Mouse (Mus musculus): ENCODE data around the gene Ttc9.

Gene Ttc9

DNA sequence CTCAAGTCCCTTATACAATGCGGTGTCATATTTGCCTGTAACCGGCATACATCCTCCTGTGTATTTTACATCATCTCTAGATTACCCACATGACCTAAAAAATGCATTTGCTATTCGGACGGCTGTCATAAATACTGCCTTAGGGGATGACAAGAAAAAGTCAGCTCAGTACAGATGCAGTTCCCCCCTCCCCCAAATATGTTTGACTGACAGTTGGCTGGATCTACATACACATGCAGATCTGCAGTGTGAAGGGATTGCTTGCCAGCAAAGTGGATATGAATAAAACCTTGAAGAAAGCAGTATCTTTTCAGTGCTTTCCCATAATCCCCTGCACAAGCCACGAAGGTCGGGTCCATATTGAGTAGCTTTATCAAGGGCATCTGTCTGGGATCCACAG, 15.8 kb downstream of the Ttc9 start:
- in situ Hi-C loops (cut with MboI; ENCODE audit: unreplicated experiment in 2 of 2): no loop called here

DNA sequence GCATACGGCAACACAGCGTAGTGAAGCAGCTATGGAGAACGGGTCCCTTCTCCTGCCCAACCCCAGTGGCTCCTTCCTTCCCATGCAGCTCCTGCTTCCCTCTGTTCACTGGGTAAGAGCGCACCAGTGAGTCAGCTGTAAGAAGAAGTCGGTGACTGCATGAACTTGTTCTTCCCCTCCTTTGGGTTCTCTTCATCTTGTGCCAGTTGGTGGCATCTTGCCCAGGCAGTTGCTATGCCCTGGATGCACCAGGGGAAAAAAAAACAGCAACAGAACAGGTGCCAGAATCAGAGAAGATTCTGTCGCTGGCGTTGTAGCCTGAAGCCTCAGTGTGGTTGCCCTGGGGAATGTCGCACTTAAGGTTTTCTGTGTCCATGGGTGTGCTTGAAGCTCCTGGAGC, 22.3 kb downstream of the Ttc9 start:
- in situ Hi-C loops (cut with MboI; ENCODE audit: unreplicated experiment in 2 of 2): no loop called here

DNA sequence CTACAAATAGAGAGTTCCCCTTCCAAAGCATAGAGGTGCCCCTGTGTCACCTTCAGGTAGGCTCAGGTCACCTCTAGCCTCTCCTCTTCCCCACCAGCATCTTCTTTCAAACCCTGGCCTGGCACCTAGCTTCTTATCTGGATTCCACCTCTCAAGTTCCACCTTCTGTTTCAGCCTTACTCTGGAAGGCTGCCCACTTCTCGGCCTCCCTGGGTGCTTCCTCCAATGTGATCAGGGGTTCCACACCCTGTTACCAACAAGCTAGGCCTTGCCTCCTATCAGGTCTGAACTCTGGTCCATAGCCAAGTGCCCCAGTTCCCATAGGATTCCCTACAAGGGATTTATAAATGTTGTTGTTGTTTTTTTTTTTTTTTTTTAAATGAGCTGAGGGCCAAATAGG, 26.3 kb downstream of the Ttc9 start:
- in situ Hi-C loops (cut with MboI; ENCODE audit: unreplicated experiment in 2 of 2): no loop called here

GRCm38 (mm10) chr12:81658086-81658485, 27.0 kb downstream of the Ttc9 start:
- in situ Hi-C loops (cut with MboI; ENCODE audit: unreplicated experiment in 2 of 2): no loop called here

DNA sequence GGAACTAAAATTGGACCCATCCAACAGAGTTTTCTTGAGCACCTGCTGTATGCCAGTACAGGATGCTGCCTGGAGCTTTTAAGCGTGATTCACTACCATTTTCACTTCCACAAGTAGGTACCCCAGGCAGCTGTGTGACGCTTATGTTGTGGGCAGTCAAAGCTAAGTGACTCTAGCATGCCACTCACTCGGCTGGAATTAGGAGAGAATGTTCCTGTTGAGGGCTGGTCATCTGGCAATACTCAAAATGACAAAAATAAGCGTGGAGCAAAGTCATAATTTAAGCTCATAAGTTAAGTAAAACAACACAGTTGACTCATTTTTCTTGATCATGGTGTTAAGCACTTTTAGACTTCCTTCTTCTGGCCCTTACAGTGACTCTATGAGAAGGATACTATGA, 31.0 kb downstream of the Ttc9 start:
- in situ Hi-C loops (cut with MboI; ENCODE audit: unreplicated experiment in 2 of 2): no loop called here

DNA sequence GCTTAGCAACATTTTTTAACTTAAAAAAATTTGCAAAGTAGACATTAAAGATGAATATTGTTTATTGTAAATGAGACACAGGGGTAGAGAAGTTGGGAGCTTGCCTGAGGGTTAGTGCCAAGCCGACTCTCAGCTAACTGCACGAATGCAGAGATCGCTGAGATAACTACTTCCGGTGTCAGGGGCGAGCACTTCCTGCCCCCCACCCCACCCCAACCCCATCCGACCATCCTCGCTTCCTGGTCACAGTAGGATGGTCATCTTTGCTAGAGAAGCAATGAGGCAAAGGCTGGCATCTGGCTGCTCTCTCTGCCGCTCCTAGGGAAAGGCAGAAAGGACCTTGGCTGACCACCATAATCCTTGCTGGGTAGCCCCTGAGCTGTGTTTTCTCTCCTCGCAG, 32.1 kb downstream of the Ttc9 start:
- in situ Hi-C loops (cut with MboI; ENCODE audit: unreplicated experiment in 2 of 2): no loop called here

GRCm38 (mm10) chr12:81663906-81664305, 32.9 kb downstream of the Ttc9 start:
- in situ Hi-C loops (cut with MboI; ENCODE audit: unreplicated experiment in 2 of 2): no loop called here

DNA sequence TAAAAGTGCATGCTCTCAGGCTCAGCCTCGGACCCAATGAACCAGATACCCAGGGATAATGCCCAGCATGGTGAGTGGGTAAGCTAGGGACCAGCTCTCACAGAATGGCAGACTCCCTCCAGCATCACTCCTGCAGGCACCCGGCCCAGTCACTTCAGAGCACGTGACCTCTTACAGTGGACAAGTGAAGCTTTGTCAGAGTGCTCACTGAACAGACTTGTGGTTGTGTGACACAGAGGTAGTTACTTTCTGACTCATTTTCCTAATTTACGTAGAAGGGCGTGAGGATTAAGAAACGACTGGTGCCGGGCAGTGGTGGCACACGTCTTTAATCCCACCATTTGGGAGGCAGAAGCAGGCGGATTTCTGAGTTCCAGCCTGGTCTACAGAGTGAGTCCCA, 37.4 kb downstream of the Ttc9 start:
- in situ Hi-C loops (cut with MboI; ENCODE audit: unreplicated experiment in 2 of 2): no loop called here

GRCm38 (mm10) chr12:81675557-81675956, 44.5 kb downstream of the Ttc9 start:
- in situ Hi-C loops (cut with MboI; ENCODE audit: unreplicated experiment in 2 of 2): no loop called here

DNA sequence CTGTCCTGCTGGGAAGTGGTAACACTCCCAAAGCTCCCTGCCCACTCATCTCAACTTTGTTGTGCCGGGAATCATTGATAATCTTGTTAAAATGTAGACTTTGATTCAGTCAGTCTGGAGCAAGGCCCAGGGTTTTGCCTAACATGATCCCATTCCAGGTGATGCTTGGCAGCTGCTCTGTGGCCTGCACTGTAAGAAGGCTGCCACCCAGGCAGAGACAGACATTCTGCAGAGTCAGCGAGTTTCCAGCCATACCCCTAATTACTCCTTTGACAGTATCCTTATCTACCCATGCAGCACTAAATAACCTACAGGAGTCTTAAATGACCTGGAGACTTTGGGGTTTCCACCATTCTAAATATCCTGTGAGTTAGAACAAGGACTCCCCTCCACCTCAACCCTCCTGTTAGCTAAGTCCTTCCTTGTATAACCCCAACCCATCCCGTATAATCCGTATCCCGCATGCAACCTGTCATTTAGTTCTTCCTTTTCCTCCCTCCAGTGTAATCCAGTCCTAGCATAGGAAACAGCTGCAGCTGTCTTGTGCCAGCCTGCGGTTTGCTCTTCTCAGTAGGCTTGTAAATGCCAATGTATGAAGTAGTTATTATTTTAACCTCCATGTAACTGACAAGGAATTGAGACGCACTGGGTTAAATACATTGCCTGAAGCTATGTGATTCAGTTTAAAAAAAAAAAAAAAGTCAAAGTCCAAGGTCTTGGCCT, 48.9 kb downstream of the Ttc9 start:
- in situ Hi-C loops (cut with MboI; ENCODE audit: unreplicated experiment in 2 of 2): no loop called here

- in situ Hi-C loops (cut with MboI; ENCODE audit: unreplicated experiment in 2 of 2): no loop called here
Measured at GRCm38 (mm10) chr12:81683395-81683794, 52.3 kb downstream of the Ttc9 start.

DNA sequence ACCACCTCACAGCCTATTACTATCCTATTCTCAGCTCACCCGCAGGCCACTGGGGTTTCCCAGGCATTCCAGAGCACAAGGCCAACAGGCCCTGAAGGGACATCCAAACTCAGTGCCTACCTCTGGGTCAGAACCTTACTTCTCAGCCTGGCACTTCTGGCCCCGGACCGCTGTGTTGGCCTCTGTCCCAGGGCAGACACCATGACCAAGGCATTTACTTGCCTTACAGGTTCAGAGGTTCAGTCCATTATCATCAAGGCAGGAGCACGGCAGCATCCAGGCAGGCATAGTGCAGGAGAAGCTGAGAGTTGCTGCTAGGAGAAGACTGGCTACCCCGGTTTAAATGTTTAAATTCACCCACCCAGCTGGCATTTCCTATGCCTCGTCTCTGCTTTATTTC, 53.0 kb downstream of the Ttc9 start:
- in situ Hi-C loops (cut with MboI; ENCODE audit: unreplicated experiment in 2 of 2): no loop called here

DNA sequence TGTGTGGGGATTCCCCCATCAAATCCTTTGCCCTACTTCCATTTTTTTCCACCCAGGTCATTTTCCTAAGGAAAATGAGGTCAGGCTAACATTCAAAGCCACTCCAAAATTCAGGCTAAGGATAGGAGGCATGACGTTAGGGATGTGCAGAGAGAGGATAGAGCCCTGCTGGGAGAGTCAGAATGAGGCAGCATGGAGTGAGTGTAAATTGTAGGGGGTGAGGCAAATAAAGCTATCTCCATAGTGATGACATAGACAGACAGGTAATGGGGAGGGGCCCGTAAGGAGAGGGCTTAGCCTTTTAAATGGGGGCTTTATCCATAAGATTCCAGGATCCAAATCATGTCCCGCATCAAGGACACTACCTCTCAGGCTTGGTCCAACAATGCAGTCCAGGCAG, 54.9 kb downstream of the Ttc9 start:
- in situ Hi-C loops (cut with MboI; ENCODE audit: unreplicated experiment in 2 of 2): no loop called here

DNA sequence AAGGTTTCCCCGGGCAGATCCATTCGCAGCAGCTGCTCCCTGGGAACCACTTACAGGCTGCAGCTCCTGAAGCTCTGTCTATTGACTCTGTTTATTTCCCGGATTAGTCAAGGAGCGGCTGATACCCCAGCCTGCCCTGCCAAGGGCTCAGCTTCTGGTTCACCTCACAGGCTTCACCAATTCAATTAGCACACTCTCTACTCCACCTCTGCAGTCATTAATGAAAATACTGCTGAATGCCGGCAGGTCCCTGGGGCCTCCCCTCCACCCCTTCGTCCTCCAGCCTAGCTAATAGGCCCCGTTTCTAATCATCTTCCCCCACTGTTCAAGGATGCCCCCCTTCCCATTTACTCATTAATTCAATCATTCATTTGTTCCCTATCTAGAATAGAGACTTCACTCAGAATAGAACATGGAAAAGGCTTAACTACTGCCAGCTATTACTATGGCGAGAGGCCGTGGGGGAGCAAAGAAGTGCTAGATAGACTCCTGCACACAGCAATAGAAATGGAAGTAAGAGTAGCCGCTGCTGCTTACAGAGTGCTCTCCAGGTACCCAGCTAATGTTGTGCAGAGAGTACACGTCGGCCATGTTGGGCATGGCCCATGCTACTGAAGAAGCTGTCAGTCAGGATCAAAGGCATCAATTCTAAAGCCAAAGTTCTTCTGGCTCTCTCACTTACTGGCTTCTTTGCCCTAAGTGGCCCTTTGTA, 55.5 kb downstream of the Ttc9 start:
- in situ Hi-C loops (cut with MboI; ENCODE audit: unreplicated experiment in 2 of 2): no loop called here

DNA sequence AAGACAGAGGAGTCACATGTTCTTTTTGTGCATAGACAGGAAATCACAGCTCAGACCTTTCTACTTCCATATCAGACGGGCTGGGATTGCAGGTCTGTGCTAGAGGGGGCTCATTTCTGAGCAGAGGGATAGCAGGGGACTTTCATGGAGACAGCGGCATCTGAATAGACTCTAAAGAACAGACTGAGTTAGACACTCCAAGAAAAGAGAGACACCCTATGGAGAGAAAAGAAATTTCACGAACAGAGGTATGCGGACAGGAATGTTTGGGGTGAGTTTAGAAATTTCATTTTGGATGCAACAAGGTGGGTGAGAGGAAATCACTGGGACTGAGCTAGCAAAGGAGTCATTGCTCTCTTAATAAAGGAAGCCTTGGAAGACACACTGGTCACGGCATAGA, 56.8 kb downstream of the Ttc9 start:
- in situ Hi-C loops (cut with MboI; ENCODE audit: unreplicated experiment in 2 of 2): no loop called here

GRCm38 (mm10) chr12:81688537-81688936, 57.5 kb downstream of the Ttc9 start:
- in situ Hi-C loops (cut with MboI; ENCODE audit: unreplicated experiment in 2 of 2): no loop called here

DNA sequence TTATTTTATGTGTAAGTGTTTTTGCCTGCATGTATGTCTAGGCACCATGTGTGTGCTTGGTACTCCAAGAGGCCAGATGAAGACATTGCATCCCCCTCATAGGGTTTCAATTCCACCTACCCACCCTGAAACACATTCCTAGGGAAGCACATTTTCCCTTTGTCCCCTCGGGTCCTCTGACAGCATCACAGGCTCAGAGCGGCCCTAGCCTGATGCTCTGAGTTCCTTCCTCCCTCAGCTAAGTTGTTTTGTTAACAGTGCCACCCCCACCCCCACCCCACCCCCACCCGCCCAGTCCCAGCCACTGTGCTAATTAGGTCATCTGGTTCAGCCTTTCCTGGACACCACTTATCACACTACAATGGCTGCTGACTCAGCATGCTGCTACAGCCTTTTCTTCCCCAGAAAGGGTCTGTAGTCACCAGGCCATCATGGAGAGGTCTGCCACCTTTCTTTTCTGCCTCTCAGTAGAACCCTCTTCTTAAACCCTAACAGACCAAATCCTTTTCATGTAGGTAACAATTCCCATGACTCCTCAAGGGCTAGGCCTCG, 58.5 kb downstream of the Ttc9 start:
- in situ Hi-C loops (cut with MboI; ENCODE audit: unreplicated experiment in 2 of 2): no loop called here

DNA sequence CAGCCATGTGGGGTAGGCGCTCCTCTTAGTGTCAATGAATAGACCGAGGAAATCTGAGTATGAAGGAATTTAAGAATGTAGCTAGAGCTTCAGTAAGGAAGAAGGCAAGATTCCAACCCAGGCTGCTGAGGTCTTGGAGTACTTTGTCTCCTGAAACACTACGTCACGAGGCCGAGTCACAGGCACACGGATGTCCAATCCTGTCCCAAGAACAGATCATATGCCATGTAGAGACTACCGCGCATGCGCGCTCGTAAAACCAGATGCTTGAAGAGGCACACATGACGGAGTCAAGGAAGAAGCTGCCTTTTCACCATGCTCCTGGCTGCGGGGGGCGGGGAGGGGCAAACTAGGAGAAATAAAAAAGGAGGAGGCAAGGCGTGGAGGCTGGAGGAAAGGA, 59.1 kb downstream of the Ttc9 start:
- in situ Hi-C loops (cut with MboI; ENCODE audit: unreplicated experiment in 2 of 2): no loop called here

DNA sequence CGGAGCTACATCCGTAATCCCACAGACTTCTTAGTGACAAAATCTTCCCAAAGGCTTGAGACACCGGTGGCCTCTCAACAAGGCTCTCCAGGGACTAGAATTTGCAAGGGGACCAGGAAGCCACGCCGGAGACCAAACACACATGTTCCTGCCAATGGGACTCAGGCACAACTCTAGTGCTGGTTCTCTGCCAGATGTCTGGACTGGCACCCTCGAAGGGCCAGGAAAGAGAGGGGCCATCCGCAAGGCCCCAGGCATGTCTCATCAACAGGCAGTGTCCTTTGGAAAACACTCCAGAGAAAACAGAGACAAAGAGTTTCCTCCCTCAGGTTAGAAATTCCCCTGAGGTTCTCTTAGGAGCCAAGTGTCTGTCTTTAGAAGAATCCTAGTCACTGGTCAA, 59.7 kb downstream of the Ttc9 start:
- in situ Hi-C loops (cut with MboI; ENCODE audit: unreplicated experiment in 2 of 2): no loop called here

- in situ Hi-C loops (cut with MboI; ENCODE audit: unreplicated experiment in 2 of 2): no loop called here
Measured at GRCm38 (mm10) chr12:81691177-81691730, 60.2 kb downstream of the Ttc9 start.

DNA sequence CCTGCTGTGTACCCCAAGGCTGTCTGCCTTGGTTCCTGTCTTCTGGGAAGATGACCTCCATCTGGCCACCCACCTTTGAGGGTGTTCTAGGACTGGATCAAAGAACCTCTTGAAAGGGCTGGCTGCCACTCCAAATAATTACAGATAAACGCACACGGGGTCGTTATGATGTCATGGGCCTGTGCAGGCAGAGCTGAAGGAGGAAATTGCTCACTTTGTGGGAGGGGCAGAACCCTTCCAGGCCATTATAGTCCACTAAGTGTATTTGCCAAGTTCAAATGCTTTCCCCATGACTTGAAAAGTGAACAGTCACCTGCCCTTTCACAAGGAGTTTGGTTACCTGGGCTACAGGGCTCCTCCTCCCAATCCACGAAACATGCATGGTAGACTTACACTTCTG, 67.0 kb downstream of the Ttc9 start:
- in situ Hi-C loops (cut with MboI; ENCODE audit: unreplicated experiment in 2 of 2): no loop called here

- in situ Hi-C loops (cut with MboI; ENCODE audit: unreplicated experiment in 2 of 2): no loop called here
Measured at GRCm38 (mm10) chr12:81702903-81703302, 71.9 kb downstream of the Ttc9 start.

Data from v-Abl transformed pro-B cells (cell line).